Mouse (Mus musculus) Patski (cell line): ENCODE measurements around the gene Arhgap22. TPM values are rescaled to one million over a fixed set of nuclear protein-coding genes. Genes with fewer than 3 reads are reported as not detected.
A peak's percentile ranks its signal among the peaks of the same experiment; 100 is the strongest.

ENCODE experiments used
- ATAC-seq: fragments of 100-300 bp; one replicate; pipeline ENCODE4 v1.8.0; 2021
- CTCF ChIA-PET: fragments of 350-600 bp; sonication (Branson Sonifier 250); formaldehyde crosslinking; loops from one replicate; lab custom pipeline; 2022; ENCODE audit warnings: inconsistent platforms; lab: Charles Lee
- POLR2A ChIA-PET: fragments of 350-600 bp; sonication (Branson Sonifier 250); formaldehyde crosslinking; loops from one replicate; lab custom pipeline; 2022; ENCODE audit warnings: antibody characterized with exemption, inconsistent platforms; lab: Charles Lee
- DNase-seq: peaks from one replicate; pipeline ENCODE4 v3.0.0-alpha.2; 2011; ENCODE audit warnings: low read depth, low spot score
- H3K27me3 ChIP-seq: fragments of 371-371 bp; one replicate; pipeline ENCODE4 v1.5.1; 2021
- CTCF ChIP-seq: fragments of 100-300 bp; IDR thresholded peaks from one replicate; pipeline ENCODE4 v1.5.1; 2021
- in situ Hi-C: fragments of 300-500 bp; cut with MboI; formaldehyde crosslinking; loops from 3 replicates; pipeline ENCODE4 v1.11.1; 2018; ENCODE audit warnings: low pct_unique_long_range_greater_than_20kb, mixed read lengths
- polyA plus RNA-seq: library from polyadenylated mRNA; unstranded; gene quantifications from one replicate; pipeline ENCODE4 v1.2.3, GENCODE M21; 2021

Arhgap22 gene
- polyA plus RNA-seq, 1 experiment from 2014 or later, result 11.1 TPM

- CTCF ChIA-PET, result no interaction called here
- ATAC-seq (peak; percentile 61), DNase-seq (no peak)
- no peaks in the 10 kb centered on the region for H3K27me3 ChIP-seq
- POLR2A ChIA-PET, result no interaction called here
- TF ChIP-seq CTCF, result no peak
- in situ Hi-C loops, result loop anchor here (10.0 kb wide), 1 partner anchor 54 kb away; no protein-coding TSS in a partner anchor
Measured at GRCm38 (mm10) chr14:33310719-33311118, 96.9 kb downstream of the Arhgap22 start.

- no peak for TF ChIP-seq CTCF
- ChIA-PET POLR2A (interaction anchor here (1.1 kb wide), 1 partner anchor 9 kb away, joined by 6 read pairs; no protein-coding TSS in a partner anchor), CTCF (interaction anchor here (1.0 to 1.6 kb wide), 4 partner anchors 9 to 98 kb away, joined by 3 to 4 read pairs (median 4); partner anchors contain the start of gene Arhgap22)
- H3K27me3 ChIP-seq, result no peaks in the 10 kb centered on the region
- no peak for DNase-seq
- ATAC-seq, result no peak
- in situ Hi-C loops, result loop anchor here (10.0 kb wide), 1 partner anchor 52 kb away; no protein-coding TSS in a partner anchor
Measured at GRCm38 (mm10) chr14:33312309-33312708, 98.5 kb downstream of the Arhgap22 start.

- no peak for TF ChIP-seq CTCF
- no peak for DNase-seq
- ChIA-PET CTCF (interaction anchor here (1.3 to 1.4 kb wide), 2 partner anchors 49 to 100 kb away, joined by 3 to 4 read pairs; partner anchors contain the start of gene Arhgap22), POLR2A (no interaction called here)
- ATAC-seq, result peak; percentile 77
- H3K27me3 ChIP-seq, result no peaks in the 10 kb centered on the region
- in situ Hi-C loops, result loop anchor here (10.0 kb wide), 1 partner anchor 51 kb away; no protein-coding TSS in a partner anchor
Measured at GRCm38 (mm10) chr14:33313624-33314023, 99.8 kb downstream of the Arhgap22 start.

- no peak for DNase-seq
- in situ Hi-C loops, result loop anchor here (10.0 kb wide), 1 partner anchor 51 kb away; no protein-coding TSS in a partner anchor
- POLR2A ChIA-PET, result no interaction called here
- CTCF ChIA-PET, result no interaction called here
- no peak for ATAC-seq
- no peak for TF ChIP-seq CTCF
- no peaks in the 10 kb centered on the region for H3K27me3 ChIP-seq
Measured at GRCm38 (mm10) chr14:33314160-33314559, 100.3 kb downstream of the Arhgap22 start.

- CTCF ChIA-PET, result no interaction called here
- POLR2A ChIA-PET, result interaction anchor here (0.7 kb wide), 1 partner anchor 57 kb away, joined by 3 read pairs; no protein-coding TSS in a partner anchor
- TF ChIP-seq CTCF, result no peak
- ATAC-seq (no peak), DNase-seq (no peak)
- in situ Hi-C loops, result loop anchor here (10.0 kb wide), 1 partner anchor 50 kb away; no protein-coding TSS in a partner anchor
- no peaks in the 10 kb centered on the region for H3K27me3 ChIP-seq
Measured at GRCm38 (mm10) chr14:33315111-33315510, 101.3 kb downstream of the Arhgap22 start.

- ChIA-PET CTCF (interaction anchor here (1.3 kb wide), 1 partner anchor 55 kb away, joined by 3 read pairs; no protein-coding TSS in a partner anchor), POLR2A (interaction anchor here (0.7 kb wide), 1 partner anchor 56 kb away, joined by 3 read pairs; no protein-coding TSS in a partner anchor)
- ATAC-seq (no peak), DNase-seq (no peak)
- in situ Hi-C loops, result loop anchor here (10.0 kb wide), 1 partner anchor 49 kb away; no protein-coding TSS in a partner anchor
- TF ChIP-seq CTCF, result no peak
- no peaks in the 10 kb centered on the region for H3K27me3 ChIP-seq
Measured at GRCm38 (mm10) chr14:33315771-33316170, 101.9 kb downstream of the Arhgap22 start.

- ChIA-PET CTCF (interaction anchor here (0.9 to 1.7 kb wide), 9 partner anchors 12 to 46 kb away, joined by 3 to 5 read pairs (median 3); no protein-coding TSS in a partner anchor), POLR2A (interaction anchor here (0.6 kb wide), 1 partner anchor 210 kb away, joined by 5 read pairs; no protein-coding TSS in a partner anchor)
- TF ChIP-seq CTCF, result no peak
- ATAC-seq (no peak), DNase-seq (no peak)
- no peaks in the 10 kb centered on the region for H3K27me3 ChIP-seq
- in situ Hi-C loops, result loop anchor here (10.0 kb wide), 1 partner anchor 47 kb away; no protein-coding TSS in a partner anchor
Measured at GRCm38 (mm10) chr14:33317946-33318345, 104.1 kb downstream of the Arhgap22 start.

GRCm38 (mm10) chr14:33319541-33320521 is 106.0 kb downstream of the Arhgap22 start:
- peak; percentile 75 for ATAC-seq
- H3K27me3 ChIP-seq, result no peaks in the 10 kb centered on the region
- ChIA-PET CTCF (interaction anchor here (0.8 to 1.6 kb wide), 4 partner anchors 14 to 51 kb away, joined by 3 to 4 read pairs (median 3); no protein-coding TSS in a partner anchor), POLR2A (interaction anchor here (1.5 kb wide), 1 partner anchor 32 kb away, joined by 4 read pairs; no protein-coding TSS in a partner anchor)
- DNase-seq, result no peak
- in situ Hi-C loops, result loop anchor here (10.0 kb wide), 1 partner anchor 45 kb away; no protein-coding TSS in a partner anchor
- no peak for TF ChIP-seq CTCF

- no peak for TF ChIP-seq CTCF
- in situ Hi-C loops, result no loop called here
- ChIA-PET CTCF (interaction anchor here (0.8 to 1.6 kb wide), 4 partner anchors 13 to 50 kb away, joined by 3 to 4 read pairs (median 3); no protein-coding TSS in a partner anchor), POLR2A (interaction anchor here (1.5 kb wide), 1 partner anchor 31 kb away, joined by 4 read pairs; no protein-coding TSS in a partner anchor)
- no peaks in the 10 kb centered on the region for H3K27me3 ChIP-seq
- ATAC-seq (no peak), DNase-seq (no peak)
Measured at GRCm38 (mm10) chr14:33320856-33321255, 107.0 kb downstream of the Arhgap22 start.
